Mouse (Mus musculus) embryonic facial prominence, embryonic 14.5 days (tissue): ENCODE results near the gene Xkr7. TPM values are rescaled to one million over a fixed set of nuclear protein-coding genes. Genes with fewer than 3 reads are reported as not detected.

ENCODE experiments used
- ATAC-seq: fragments of 200-750 bp; cut with Nextera tagmentation; 2 replicates; pipeline ENCODE4 v1.8.0; 2017; ENCODE audit warnings: low read depth, moderate number of reproducible peaks, moderate TSS enrichment
- DNase-seq: peaks from one replicate; pipeline ENCODE4 v3.0.0-alpha.2; 2015; ENCODE audit warnings: low spot score
- H3K27ac ChIP-seq: fragments of 300-500 bp; sonication (generic); replicated peaks from 2 replicates; pipeline ENCODE4 v1.5.1; 2014; ENCODE audit warnings: low read depth, mild to moderate bottlenecking, low read length, moderate library complexity
- H3K27me3 ChIP-seq: fragments of 300-500 bp; sonication (generic); replicated peaks from 2 replicates; pipeline ENCODE4 v1.6.1; 2014; ENCODE audit warnings: low read length; ENCODE audit not compliant: control insufficient read depth, insufficient read depth
- H3K36me3 ChIP-seq: fragments of 300-500 bp; sonication (generic); 2 replicates; pipeline ENCODE4 v1.6.1; 2014; ENCODE audit warnings: low read length, mixed read lengths; ENCODE audit not compliant: control insufficient read depth, insufficient read depth
- H3K4me1 ChIP-seq: fragments of 300-500 bp; sonication (generic); 2 replicates; pipeline ENCODE4 v1.6.1; 2014; ENCODE audit warnings: antibody characterized with exemption, low read length; ENCODE audit not compliant: control insufficient read depth, insufficient read depth
- H3K4me2 ChIP-seq: fragments of 300-500 bp; sonication (generic); 2 replicates; pipeline ENCODE4 v1.6.1; 2014; ENCODE audit warnings: low read depth, mild to moderate bottlenecking, low read length, moderate library complexity, mixed read lengths
- H3K4me3 ChIP-seq: fragments of 300-500 bp; sonication (generic); 2 replicates; pipeline ENCODE4 v1.5.1; 2014; ENCODE audit warnings: low read depth, mild to moderate bottlenecking, low read length
- H3K9ac ChIP-seq: fragments of 300-500 bp; sonication (generic); 2 replicates; pipeline ENCODE4 v1.6.1; 2014; ENCODE audit warnings: low read depth, mild to moderate bottlenecking, low read length, moderate library complexity, mixed read lengths
- H3K9me3 ChIP-seq: fragments of 300-500 bp; sonication (generic); 2 replicates; pipeline ENCODE4 v1.6.1; 2016; ENCODE audit warnings: low read length; ENCODE audit not compliant: control insufficient read depth
- WGBS: fragments of 180-500 bp; shearing (Covaris S2); extraction: QIAGEN DNeasy Blood & Tissue Kit; methylation state at CpG from one replicate; pipeline ENCODE4 v1.1.7; 2014; 5-methylcytosine and 5-hydroxymethylcytosine counted together
- polyA plus RNA-seq: library from polyadenylated mRNA; unstranded; fragments of >200 nt; fragmentation: Nextera tagmentation; extraction: Ambion mirVana; gene quantifications from 2 replicates; pipeline ENCODE4 v1.2.1, GENCODE M21; 2014

Xkr7 gene
- polyA plus RNA-seq, 1 experiment from 2014 or later: 0.06 TPM

- H3K4me3 ChIP-seq: peak overlapping the region; percentile 85
- H3K9ac ChIP-seq: peak overlapping the region; percentile 85
- DNase-seq (no peak), ATAC-seq (no peak)
- 0 out of 2 replicates have a peak, but pooled peaks cover 4% of the 10 kb centered on the region for H3K27me3 ChIP-seq
- H3K4me2 ChIP-seq: peak overlapping the region; percentile 94
- H3K27ac ChIP-seq: no peak overlapping the region
- H3K9me3 ChIP-seq: no peaks in the 10 kb centered on the region
- H3K4me1 ChIP-seq: peaks cover 8% of the 10 kb centered on the region
- 87% methylated on average over 11 of the region's 11 CpGs for WGBS
- H3K36me3 ChIP-seq: peaks cover 40% of the 10 kb centered on the region
Measured at GRCm38 (mm10) chr2:153013724-153014515, 17.7 kb upstream of the Xkr7 start.

DNA sequence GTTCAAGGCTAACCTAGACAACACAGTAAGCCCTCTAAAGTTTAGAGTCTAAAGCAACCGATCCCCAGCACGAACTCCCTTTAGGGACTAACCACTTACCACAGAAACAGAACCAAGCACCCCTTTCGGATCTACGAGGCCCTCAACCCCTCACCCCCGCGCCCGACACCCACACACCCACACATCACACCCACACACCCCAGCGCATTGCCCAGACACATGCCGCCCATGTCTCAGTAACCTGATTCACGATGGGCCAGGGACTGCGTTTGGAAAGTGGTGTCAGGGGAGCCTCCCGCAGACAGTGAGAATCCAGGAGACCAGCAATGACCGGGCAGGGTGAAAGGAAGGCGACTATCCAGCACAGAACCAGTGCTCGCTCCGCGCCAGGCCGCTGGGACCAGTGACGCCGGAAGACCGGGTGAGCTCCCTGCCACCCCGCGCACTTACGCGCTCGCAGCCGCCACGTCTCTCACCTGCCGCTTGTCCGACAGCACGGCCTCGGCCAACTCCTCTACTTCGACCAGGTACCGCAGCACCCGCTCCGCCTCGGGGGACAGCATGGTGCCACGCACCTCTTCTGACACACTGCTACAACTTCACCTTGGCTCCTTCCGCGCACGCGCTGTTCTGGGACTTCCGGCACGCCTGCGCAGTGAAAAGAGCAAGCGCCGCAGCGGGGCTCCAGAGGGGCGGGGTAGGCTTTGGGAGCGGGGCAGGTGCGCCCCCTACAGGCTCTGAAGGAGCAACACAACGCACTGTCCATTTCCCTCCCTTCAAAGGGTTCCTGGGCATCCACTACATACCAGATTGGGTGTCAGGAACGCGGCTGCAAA is 16.7 kb upstream of the Xkr7 start, which contains the start of gene Pdrg1:
Gene Pdrg1, minus strand, starts transcription at position 670 of the 836 bp plus-strand sequence.
- ATAC-seq (peak; percentile 96), DNase-seq (peak; percentile 96)
- Histone ChIP-seq H3K36me3 (peaks cover 29% of the 10 kb centered on the region), H3K4me3 (peak within 1 kb of the TSS; percentile 85), H3K4me2 (peak within 1 kb of the TSS; percentile 94), H3K27ac (no peak within 1 kb of the TSS), H3K4me1 (peaks cover 8% of the 10 kb centered on the region), H3K9ac (peak within 1 kb of the TSS; percentile 85), H3K9me3 (no peaks in the 10 kb centered on the region), H3K27me3 (0 out of 2 replicates have a peak, but pooled peaks cover 4% of the 10 kb centered on the region)
- WGBS: 2% methylated on average over 34 of the region's 54 CpGs

GRCm38 (mm10) chr2:153015804-153016203 is 15.8 kb upstream of the Xkr7 start:
- ATAC-seq: no peak
- H3K9ac ChIP-seq: no peak overlapping the region
- no peak for DNase-seq
- H3K4me3 ChIP-seq: no peak overlapping the region
- no peaks in the 10 kb centered on the region for H3K9me3 ChIP-seq
- H3K4me2 ChIP-seq: peak overlapping the region; percentile 94; the same call in 1 of the 2 replicates
- no peak overlapping the region for H3K27ac ChIP-seq
- 0 out of 2 replicates have a peak, but pooled peaks cover 4% of the 10 kb centered on the region for H3K27me3 ChIP-seq
- 41% methylated on average over 8 of the region's 8 CpGs for WGBS
- peaks cover 8% of the 10 kb centered on the region for H3K4me1 ChIP-seq
- peaks cover 22% of the 10 kb centered on the region for H3K36me3 ChIP-seq

DNA sequence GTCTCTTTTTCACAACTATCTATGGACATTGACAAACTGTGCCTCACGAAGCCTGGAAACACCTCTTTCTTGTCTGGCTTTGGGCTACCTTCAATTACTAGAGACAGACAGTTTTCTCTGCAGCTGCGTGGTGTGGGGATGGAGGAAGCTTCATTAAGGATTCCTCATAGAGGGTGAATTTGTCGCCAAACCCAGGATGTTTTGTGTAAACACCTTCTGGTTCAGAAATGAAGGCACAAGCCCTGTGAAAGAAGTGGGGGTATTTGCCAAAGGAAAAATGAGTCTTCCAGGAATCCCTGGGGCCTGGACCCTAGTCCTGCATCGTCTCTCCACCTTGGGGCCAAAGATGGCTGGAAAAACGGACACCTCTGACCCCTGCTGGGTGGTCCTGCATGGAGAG is 14.9 kb upstream of the Xkr7 start:
- 35% methylated on average over 5 of the region's 5 CpGs for WGBS
- H3K27ac ChIP-seq: no peak overlapping the region
- no peak overlapping the region for H3K4me2 ChIP-seq
- H3K4me3 ChIP-seq: no peak overlapping the region
- peaks cover 8% of the 10 kb centered on the region for H3K4me1 ChIP-seq
- H3K9ac ChIP-seq: no peak overlapping the region
- no peak for ATAC-seq
- H3K27me3 ChIP-seq: 0 out of 2 replicates have a peak, but pooled peaks cover 4% of the 10 kb centered on the region
- H3K9me3 ChIP-seq: no peaks in the 10 kb centered on the region
- H3K36me3 ChIP-seq: peaks cover 13% of the 10 kb centered on the region
- DNase-seq: no peak

DNA sequence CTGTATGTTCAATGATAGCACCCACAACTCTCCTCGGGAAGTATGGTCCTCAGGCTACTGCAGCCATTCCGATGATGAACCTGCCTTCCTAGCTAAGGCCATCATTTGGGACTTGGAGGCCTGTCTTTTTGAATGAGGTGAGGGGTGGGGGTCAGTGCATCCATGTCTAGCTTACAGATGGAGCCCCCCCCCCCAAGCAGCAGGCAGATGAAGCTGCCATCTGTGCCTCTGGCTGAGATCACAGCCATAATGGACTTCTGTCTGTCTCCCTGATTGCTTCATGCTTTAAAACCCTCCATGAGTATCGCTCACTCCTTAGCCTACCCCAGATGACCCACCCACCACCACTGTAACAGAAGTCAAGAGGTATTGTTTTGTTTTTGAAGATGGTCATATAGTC is 12.3 kb upstream of the Xkr7 start:
- WGBS: 76% methylated on average over 3 of the region's 3 CpGs
- Histone ChIP-seq H3K9me3 (no peaks in the 10 kb centered on the region), H3K27me3 (0 out of 2 replicates have a peak, but pooled peaks cover 4% of the 10 kb centered on the region), H3K36me3 (no peaks in the 10 kb centered on the region), H3K4me3 (no peak overlapping the region), H3K4me2 (no peak overlapping the region), H3K9ac (no peak overlapping the region), H3K27ac (no peak overlapping the region), H3K4me1 (peaks cover 3% of the 10 kb centered on the region)
- ATAC-seq (no peak), DNase-seq (no peak)

- Histone ChIP-seq H3K9ac (no peak overlapping the region), H3K9me3 (no peaks in the 10 kb centered on the region), H3K27me3 (0 out of 2 replicates have a peak, but pooled peaks cover 4% of the 10 kb centered on the region), H3K4me3 (no peak overlapping the region), H3K27ac (no peak overlapping the region), H3K4me1 (no peaks in the 10 kb centered on the region), H3K4me2 (no peak overlapping the region), H3K36me3 (no peaks in the 10 kb centered on the region)
- ATAC-seq (no peak), DNase-seq (no peak)
- WGBS: 63% methylated on average over 3 of the region's 3 CpGs
Measured at GRCm38 (mm10) chr2:153021163-153021562, 10.5 kb upstream of the Xkr7 start.

GRCm38 (mm10) chr2:153022855-153023254 is 8.8 kb upstream of the Xkr7 start:
- no peak overlapping the region for H3K4me3 ChIP-seq
- no peak overlapping the region for H3K27ac ChIP-seq
- 68% methylated on average over 4 of the region's 4 CpGs for WGBS
- no peak overlapping the region for H3K4me2 ChIP-seq
- no peaks in the 10 kb centered on the region for H3K27me3 ChIP-seq
- no peak for ATAC-seq
- no peaks in the 10 kb centered on the region for H3K9me3 ChIP-seq
- no peak overlapping the region for H3K9ac ChIP-seq
- no peaks in the 10 kb centered on the region for H3K36me3 ChIP-seq
- no peaks in the 10 kb centered on the region for H3K4me1 ChIP-seq
- no peak for DNase-seq

GRCm38 (mm10) chr2:153026052-153026451 is 5.6 kb upstream of the Xkr7 start:
- Histone ChIP-seq H3K4me2 (no peak overlapping the region), H3K4me1 (no peaks in the 10 kb centered on the region), H3K9ac (no peak overlapping the region), H3K9me3 (no peaks in the 10 kb centered on the region), H3K36me3 (no peaks in the 10 kb centered on the region), H3K4me3 (no peak overlapping the region), H3K27me3 (peaks cover 24% of the 10 kb centered on the region), H3K27ac (no peak overlapping the region)
- DNase-seq (no peak), ATAC-seq (no peak)
- 73% methylated on average over 7 of the region's 7 CpGs for WGBS
